Mouse (Mus musculus) layer of hippocampus, postnatal 36 days (tissue): ENCODE results near the gene Celf6. TPM values are rescaled to one million over a fixed set of nuclear protein-coding genes. Genes with fewer than 3 reads are reported as not detected.

ENCODE experiments used
- DNase-seq, 2 experiments: peaks; one replicate each; pipeline ENCODE4 v3.0.0; 2022
- total RNA-seq, 2 experiments: library from RNA; stranded (reverse); gene quantifications; 2 replicates each; pipeline ENCODE4 v1.2.3; 2021

Celf6 gene
- total RNA-seq, 2 experiments from 2014 or later: 28.6 to 29.8 TPM

GRCm38 (mm10) chr9:59588710-59589671 is 11.3 kb downstream of the Celf6 start:
- peak; percentile 69 to 82 for DNase-seq

- DNase-seq: peak; percentile 48 to 50
Measured at GRCm38 (mm10) chr9:59589703-59590439, 12.2 kb downstream of the Celf6 start.

- DNase-seq: no peak
Measured at GRCm38 (mm10) chr9:59601661-59602060, 23.9 kb downstream of the Celf6 start.

GRCm38 (mm10) chr9:59605967-59606366 is 28.2 kb downstream of the Celf6 start:
- no peak for DNase-seq

- DNase-seq: no peak
Measured at GRCm38 (mm10) chr9:59610950-59611349, 33.2 kb downstream of the Celf6 start.

GRCm38 (mm10) chr9:59615797-59616196 is 38.1 kb downstream of the Celf6 start:
- DNase-seq: no peak

GRCm38 (mm10) chr9:59616622-59617306 is 39.0 kb downstream of the Celf6 start, which contains the start of gene Parp6:
Parp6 (plus strand) TSS chr9:59617284.
- DNase-seq: peak; percentile 99 to 100

GRCm38 (mm10) chr9:59617307-59617973 is 39.7 kb downstream of the Celf6 start:
- DNase-seq: no peak

- DNase-seq: no peak
Measured at GRCm38 (mm10) chr9:59638372-59638771, 60.7 kb downstream of the Celf6 start.

- DNase-seq: no peak
Measured at GRCm38 (mm10) chr9:59639936-59640335, 62.2 kb downstream of the Celf6 start.

- DNase-seq: no peak
Measured at GRCm38 (mm10) chr9:59641320-59641719, 63.6 kb downstream of the Celf6 start.

GRCm38 (mm10) chr9:59649911-59650310 is 72.2 kb downstream of the Celf6 start:
- no peak for DNase-seq

GRCm38 (mm10) chr9:59653371-59653770 is 75.7 kb downstream of the Celf6 start:
- DNase-seq: no peak

- no peak for DNase-seq
Measured at GRCm38 (mm10) chr9:59654450-59654983, 76.8 kb downstream of the Celf6 start.

GRCm38 (mm10) chr9:59655958-59656634 is 78.4 kb downstream of the Celf6 start, which contains the start of gene Pkm:
Pkm (plus strand) TSS chr9:59656368.
- peak; percentile 93 to 95 for DNase-seq

Other genes starting within 250 kb of the Celf6 start
- gene Bbs4, start 224.4 kb upstream of the Celf6 start, total RNA-seq: 10 to 100 TPM; 41.3 to 45.4 TPM
- 100 to 1,000 TPM; 108 to 111 TPM for gene Arih1, start 91.3 kb upstream of the Celf6 start, total RNA-seq
- gene Hexa, start 38.4 kb upstream of the Celf6 start, total RNA-seq: 10 to 100 TPM; 50.9 to 51.6 TPM
- gene Tmem202, start 38.1 kb upstream of the Celf6 start, total RNA-seq: 1 to 10 TPM; 2.1 to 2.7 TPM
- gene Parp6, start 39.4 kb downstream of the Celf6 start, total RNA-seq: 100 to 1,000 TPM; 131 to 142 TPM
- 1,000 to 10,000 TPM; 1,284 to 1,365 TPM for gene Pkm, start 78.5 kb downstream of the Celf6 start, total RNA-seq
- gene Gramd2, start 102.2 kb downstream of the Celf6 start, total RNA-seq: 1 to 10 TPM; 5.0 to 6.9 TPM
- gene Senp8, start 172.8 kb downstream of the Celf6 start, total RNA-seq: 10 to 100 TPM in 1 of 2 experiments, 1 to 10 TPM in 1; 9.7 to 11.5 TPM
- 10 to 100 TPM; 65.4 to 72.9 TPM for gene Myo9a, start 173.0 kb downstream of the Celf6 start, total RNA-seq